Mouse (Mus musculus) cerebellum, adult 2 months (tissue): ENCODE results near the gene Cend1. TPM values are rescaled to one million over a fixed set of nuclear protein-coding genes. Genes with fewer than 3 reads are reported as not detected.

Experiments
- DNase-seq, 2 experiments: peaks; one replicate each; pipeline ENCODE4 v3.0.0; 2021
- H3K27ac ChIP-seq: fragments of 200-500 bp; 2 replicates; pipeline ENCODE4 v1.5.1; 2012; ENCODE audit warnings: low read length, control low read depth, inconsistent platforms; ENCODE audit not compliant: insufficient read depth
- H3K27me3 ChIP-seq: fragments of 200-500 bp; 2 replicates; pipeline ENCODE4 v1.6.1; 2012; ENCODE audit warnings: inconsistent platforms, mild to moderate bottlenecking, low read length, moderate library complexity; ENCODE audit not compliant: control insufficient read depth, insufficient read depth
- H3K4me1 ChIP-seq: fragments of 200-500 bp; 2 replicates; pipeline ENCODE4 v1.6.1; 2011; ENCODE audit warnings: low read length; ENCODE audit not compliant: control insufficient read depth, insufficient read depth
- H3K4me3 ChIP-seq: fragments of 200-500 bp; replicated peaks from 2 replicates; pipeline ENCODE3; 2011; ENCODE audit warnings: mild to moderate bottlenecking, low read depth, low read length, control low read depth; ENCODE audit not compliant: insufficient read depth
- CTCF ChIP-seq: fragments of 200-500 bp; IDR thresholded peaks from 2 replicates; pipeline ENCODE4 v1.5.1; 2011; ENCODE audit warnings: low read depth, mild to moderate bottlenecking, control low read depth, low read length, moderate library complexity, borderline replicate concordance; ENCODE audit not compliant: insufficient read depth
- POLR2A ChIP-seq: fragments of 200-500 bp; IDR thresholded peaks from 2 replicates; pipeline ENCODE4 v1.6.1; 2011; ENCODE audit warnings: low read length, control low read depth, borderline replicate concordance; ENCODE audit not compliant: insufficient read depth
- WGBS: fragments of 180-500 bp; shearing (Covaris S2); methylation state at CpG from one replicate; pipeline ENCODE4 v1.1.7; 2018; 5-methylcytosine and 5-hydroxymethylcytosine counted together
- polyA plus RNA-seq: library from polyadenylated mRNA; depleted of rRNA; stranded (reverse); fragments of >200 nt; gene quantifications from 2 replicates; pipeline ENCODE4 v1.2.3, GENCODE M21; 2012

Cend1 gene
- polyA plus RNA-seq, 1 experiment: 402 TPM

DNA sequence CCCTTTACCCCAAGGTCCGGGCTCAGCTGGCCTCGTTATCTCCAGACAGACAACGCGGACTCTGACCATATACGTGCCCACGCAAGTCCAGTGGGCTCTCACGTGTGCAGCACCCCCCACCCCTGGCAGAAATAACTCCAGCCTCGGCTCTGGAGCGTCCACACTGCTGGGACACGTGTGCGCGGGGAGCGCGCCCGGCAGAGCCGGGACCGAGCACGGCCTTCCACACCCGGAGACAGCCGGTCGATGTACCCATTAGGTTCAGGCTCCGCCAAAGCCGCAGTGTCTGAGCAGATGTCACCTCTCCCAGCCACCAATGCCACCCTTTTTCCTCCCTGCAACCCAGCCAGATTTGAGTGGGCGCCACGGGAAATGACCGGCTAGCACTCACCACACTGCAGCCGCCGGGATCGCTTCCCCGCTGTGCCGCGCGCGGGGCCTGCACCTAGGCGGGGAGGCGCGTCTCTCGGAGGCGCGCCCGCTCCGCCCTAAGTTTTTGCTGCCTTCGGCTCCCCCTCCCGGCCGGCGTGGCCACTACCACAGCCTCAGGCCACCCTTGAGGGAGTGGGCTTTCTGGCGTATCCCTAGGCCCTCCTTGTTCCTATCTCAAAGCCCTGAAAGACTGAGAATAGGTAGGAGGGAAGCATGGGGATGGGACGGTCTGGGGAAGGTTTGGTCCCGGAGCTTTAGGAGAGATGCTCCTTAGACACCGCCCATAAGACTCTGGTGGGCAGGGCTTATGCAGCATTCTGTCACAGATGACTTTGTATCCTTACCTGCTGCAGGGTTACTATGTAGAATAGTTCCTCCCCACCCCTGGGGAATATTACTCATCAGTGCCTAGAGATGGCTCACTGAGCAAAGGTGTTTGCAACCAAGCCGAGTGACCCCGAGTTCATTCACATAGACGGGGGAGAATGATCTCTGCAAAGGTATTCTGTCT is 8.2 kb upstream of the Cend1 start, which contains the start of gene Slc25a22:
TSS of gene Slc25a22 (minus strand) at position 715 of the 943 bp plus-strand sequence.
- TF ChIP-seq CTCF (peak; percentile 61; the same call in 1 of the 2 replicates), POLR2A (peak; percentile 74; the same call in 1 of the 2 replicates)
- DNase-seq: peak; percentile 87 to 92
- WGBS: 4% methylated on average over 53 of the region's 53 CpGs
- peaks cover 32% of the 10 kb centered on the region for H3K4me1 ChIP-seq
- H3K27me3 ChIP-seq: no peaks in the 10 kb centered on the region
- H3K27ac ChIP-seq: peak within 1 kb of the TSS; percentile 99
- peak within 1 kb of the TSS; percentile 98 for H3K4me3 ChIP-seq

DNA sequence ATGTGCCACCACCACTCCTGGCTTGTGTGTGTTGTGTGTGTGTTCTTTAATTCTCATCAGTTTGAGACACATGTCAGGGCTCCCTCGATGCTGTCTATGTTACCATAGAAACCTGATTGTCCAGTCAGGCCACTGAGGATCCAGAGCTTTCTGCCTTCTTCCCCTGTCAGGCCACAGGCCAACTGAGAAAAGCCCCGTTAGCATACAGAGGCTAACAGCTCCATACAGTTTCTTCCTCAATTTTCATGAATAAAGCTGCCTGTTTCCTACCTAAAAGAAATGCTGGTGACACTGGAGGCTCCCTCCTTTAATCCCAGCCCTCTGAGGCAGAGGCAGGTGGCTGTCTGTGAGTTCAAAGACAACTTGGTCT is 7.2 kb upstream of the Cend1 start:
- H3K4me1 ChIP-seq: peaks cover 40% of the 10 kb centered on the region
- no peak for TF ChIP-seq POLR2A
- TF ChIP-seq CTCF: no peak
- 20% methylated on average over 2 of the region's 2 CpGs for WGBS
- H3K27ac ChIP-seq: no peak overlapping the region; the same call in 1 of the 2 replicates
- DNase-seq: peak in 1 of 2 experiments; percentile 18
- peak overlapping the region; percentile 98 for H3K4me3 ChIP-seq
- no peaks in the 10 kb centered on the region for H3K27me3 ChIP-seq

DNA sequence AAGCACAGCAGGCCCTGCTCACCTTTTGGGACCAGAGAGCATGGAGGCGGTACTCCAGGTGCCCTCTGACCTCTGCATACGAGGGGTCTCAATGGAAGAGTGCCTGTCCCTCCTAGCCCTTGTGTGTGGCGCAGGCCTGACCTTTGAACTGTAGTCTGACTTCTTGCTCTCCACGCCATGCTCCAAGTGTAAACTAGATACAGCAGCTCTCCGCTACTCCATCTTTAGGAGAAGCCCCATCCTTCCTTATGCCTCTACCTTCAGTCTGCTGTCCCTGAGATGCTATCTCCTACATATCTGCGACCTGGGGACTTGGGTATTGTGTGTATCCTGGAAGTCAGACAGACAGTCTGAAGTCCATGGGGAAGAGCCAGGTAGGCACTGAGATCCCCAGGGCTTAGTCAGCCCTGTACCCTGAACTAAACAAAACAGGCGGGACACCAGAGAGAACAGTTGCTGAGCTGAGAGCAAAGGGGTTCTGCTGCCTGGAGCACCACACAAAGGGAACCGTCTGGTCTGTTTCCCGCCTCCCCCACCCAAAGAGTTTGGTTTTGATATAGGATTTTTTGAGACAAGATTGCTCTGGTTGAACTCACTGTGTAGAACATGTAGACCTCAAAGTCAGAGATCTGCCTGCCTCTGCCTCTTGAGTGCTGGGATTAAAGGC is 6.7 kb upstream of the Cend1 start:
- Histone ChIP-seq H3K4me1 (peaks cover 45% of the 10 kb centered on the region), H3K27me3 (no peaks in the 10 kb centered on the region), H3K4me3 (peak overlapping the region; percentile 55), H3K27ac (peak overlapping the region; percentile 75)
- TF ChIP-seq CTCF: no peak
- TF ChIP-seq POLR2A: no peak
- 72% methylated on average over 9 of the region's 9 CpGs for WGBS
- peak in 1 of 2 experiments; percentile 39 for DNase-seq

DNA sequence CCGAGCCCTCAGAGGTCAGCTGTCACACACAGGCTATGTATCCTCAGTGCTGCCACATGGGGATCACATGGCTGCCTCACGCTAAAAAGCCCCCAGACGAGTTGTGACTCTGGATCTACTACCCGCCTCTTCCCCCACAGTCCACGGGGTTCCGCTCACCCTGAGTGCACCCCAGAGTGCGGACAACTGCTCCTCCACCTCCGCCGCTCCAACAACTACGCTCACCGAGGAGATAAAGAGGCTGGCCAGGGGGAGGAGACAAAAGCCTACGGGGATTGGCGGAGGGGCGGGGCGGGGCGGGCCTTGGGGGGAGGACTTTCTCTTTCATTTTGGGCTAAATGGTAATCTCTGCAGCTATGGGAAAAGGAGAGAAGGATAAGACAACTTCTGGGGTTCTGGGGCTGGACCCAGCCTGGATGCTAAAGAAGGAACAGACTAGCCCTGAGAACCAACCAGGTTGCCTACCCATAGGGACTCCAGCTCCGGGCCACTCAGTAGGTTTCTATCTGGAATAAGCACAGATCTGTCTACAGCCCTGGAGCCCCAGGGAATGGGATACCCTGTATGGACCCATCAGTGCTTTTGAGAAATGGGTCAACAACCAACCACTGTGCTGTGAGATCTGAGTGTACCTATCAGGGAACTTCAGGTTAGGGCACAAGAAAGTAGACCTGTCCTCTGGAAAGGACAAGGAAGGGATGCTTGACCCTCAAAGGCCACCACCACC is 6.0 kb upstream of the Cend1 start:
- TF ChIP-seq CTCF: no peak
- TF ChIP-seq POLR2A: peak; percentile 96
- Histone ChIP-seq H3K4me3 (peak overlapping the region; percentile 84), H3K27ac (peak overlapping the region; percentile 98), H3K4me1 (peaks cover 45% of the 10 kb centered on the region), H3K27me3 (no peaks in the 10 kb centered on the region)
- WGBS: 1% methylated on average over 17 of the region's 17 CpGs
- peak; percentile 83 to 84 for DNase-seq

DNA sequence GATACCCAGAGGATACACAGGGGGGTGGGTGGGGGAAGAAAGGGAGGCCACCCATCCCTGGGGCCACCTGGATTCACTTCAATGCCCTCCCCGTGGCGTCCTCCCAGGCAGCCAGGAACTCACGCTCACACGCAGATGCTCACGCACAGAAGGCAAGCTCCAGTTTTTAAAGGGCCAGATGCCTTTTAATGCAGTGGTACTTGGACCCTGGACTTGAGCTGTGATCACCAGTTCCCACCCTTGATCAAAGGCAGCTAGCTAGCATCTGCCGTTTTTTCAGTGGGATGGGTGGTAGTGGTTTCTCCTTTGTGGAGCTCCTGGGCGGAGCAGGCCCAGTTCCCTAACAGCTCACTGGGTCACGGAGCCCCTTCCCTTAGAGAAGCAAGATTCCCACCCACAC is 5.2 kb upstream of the Cend1 start:
- DNase-seq: peak; percentile 86 to 90
- Histone ChIP-seq H3K4me3 (peak overlapping the region; percentile 84), H3K4me1 (peaks cover 50% of the 10 kb centered on the region), H3K27me3 (no peaks in the 10 kb centered on the region), H3K27ac (peak overlapping the region; percentile 98)
- under 1% methylated on average over 8 of the region's 8 CpGs for WGBS
- no peak for TF ChIP-seq CTCF
- peak; percentile 57; the same call in 1 of the 2 replicates for TF ChIP-seq POLR2A

DNA sequence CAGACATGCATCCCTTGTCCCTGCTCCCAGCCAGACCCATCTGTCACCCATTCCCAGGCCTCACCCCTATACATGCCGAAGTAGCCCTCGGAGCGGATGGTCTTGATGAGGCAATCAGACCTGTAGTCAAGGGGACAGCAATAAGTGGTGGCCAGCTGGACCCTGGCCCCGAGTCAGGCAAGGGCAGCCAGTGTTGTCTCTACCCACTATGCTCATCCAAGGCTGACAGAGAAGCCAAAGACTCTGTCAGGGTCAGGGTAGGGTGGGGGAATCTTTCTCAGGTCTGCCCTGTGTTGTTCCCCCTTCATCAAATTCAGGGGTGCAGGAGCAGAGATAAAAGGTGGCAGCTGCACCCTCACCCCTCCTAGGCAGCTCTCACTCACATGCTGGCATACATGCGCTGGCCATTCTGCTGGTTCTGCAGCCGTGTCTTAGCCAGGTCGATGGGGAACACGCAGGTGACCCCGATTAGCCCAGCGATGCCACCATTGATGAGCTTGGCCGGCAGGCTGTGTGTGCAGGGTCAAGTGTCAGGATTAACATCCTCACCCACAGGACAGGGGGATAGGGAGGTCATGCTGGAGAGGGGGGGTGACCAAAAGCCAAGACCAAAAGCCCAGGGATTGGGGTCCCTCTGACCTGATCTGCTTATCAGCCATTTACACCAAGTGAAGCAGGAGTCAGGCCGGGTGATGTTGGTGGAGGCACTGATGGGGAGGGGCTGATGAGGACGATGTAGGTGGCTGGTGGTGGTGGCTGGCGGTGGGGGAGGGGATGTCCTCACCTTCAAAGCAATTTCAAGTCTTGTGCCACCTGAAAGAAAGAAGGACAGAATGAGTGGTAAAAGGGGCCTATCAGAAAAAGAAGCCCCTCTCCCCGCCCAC is 4.5 kb upstream of the Cend1 start:
- H3K4me1 ChIP-seq: peaks cover 44% of the 10 kb centered on the region

More for the DNA sequence above, 4.5 kb upstream of the Cend1 start:
- peak overlapping the region; percentile 98 for H3K27ac ChIP-seq
- DNase-seq: peak; percentile 65 to 70
- no peaks in the 10 kb centered on the region for H3K27me3 ChIP-seq
- TF ChIP-seq CTCF (no peak), POLR2A (no peak)
- H3K4me3 ChIP-seq: peak overlapping the region; percentile 84
- 9% methylated on average over 15 of the region's 15 CpGs for WGBS
